Mouse (Mus musculus) gastrocnemius, postnatal 10 days (tissue): ENCODE results near the gene Dll3. TPM values are rescaled to one million over a fixed set of nuclear protein-coding genes. Genes with fewer than 3 reads are reported as not detected.
"Not testable (repeated sequence)": the region's sequence is repeated elsewhere in the genome, so short reads cannot be mapped to it uniquely, and the experiment has no call there.

Experiments
- DNase-seq: peaks from one replicate; pipeline ENCODE4 v3.0.0; 2021; ENCODE audit warnings: mixed read lengths
- total RNA-seq, 2 experiments: library from RNA; stranded (reverse); gene quantifications; 2 replicates each; pipeline ENCODE4 v1.2.3; 2021

The Dll3 gene
- total RNA-seq, 2 experiments from 2014 or later, result not detected

DNA sequence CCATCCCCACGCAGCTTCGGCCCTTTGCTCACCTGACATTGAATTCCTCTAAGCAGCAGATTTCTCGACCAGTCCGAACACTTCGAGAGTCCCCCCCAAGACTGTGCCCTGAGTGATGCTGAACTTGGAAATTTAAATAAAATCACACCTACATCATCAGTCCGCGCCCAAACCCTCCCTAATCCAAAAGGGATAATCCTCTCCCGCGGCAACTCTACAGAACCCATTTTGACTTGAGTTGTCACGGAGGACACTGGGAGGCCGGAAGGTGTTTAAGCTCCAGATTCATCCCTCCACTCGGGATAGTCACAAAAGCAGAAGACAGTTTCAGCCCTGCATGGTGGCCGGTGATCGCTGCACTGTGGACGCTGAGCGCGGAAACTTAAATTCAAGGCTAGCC, 50.1 kb downstream of the Dll3 start:
- no peak for DNase-seq

DNA sequence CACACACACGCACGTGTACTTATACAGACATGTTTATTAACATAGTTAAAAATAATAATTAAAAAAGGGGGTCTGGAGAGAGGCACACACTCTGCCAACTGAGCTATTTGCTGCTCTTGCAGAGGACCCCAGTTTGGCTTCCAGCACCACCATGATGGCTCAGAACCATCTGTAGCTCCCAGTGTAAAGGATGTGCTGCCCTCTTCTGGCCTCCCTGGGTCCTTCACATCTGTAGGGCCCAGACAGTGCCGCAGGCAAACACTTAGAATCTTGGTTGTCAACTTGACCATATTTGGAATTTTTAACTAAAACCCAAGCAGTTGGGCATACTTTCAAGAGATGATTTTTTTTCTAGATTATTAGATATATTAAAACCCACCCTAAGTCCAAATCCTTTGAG, 53.1 kb downstream of the Dll3 start:
- no peak for DNase-seq

DNA sequence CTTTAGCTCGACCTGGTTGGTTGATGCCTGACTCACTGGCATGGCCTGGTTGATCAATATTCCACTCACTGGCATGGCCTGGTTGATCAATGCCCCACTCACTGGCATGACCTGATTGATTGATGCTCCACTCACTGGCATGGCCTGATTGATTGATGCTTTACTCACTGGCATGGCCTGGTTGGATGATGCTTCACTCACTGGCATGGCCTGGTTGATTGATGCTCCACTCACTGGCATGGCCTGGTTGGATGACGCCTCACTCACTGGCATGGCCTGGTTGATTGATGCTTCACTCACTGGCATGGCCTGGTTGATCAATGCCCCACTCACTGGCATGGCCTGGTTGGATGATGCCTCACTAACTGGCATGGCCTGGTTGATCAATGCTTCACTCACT, 58.1 kb downstream of the Dll3 start:
- not testable (repeated sequence) for DNase-seq

Other genes starting within 250 kb of the Dll3 start
- under 1 TPM; 0.05 to 0.07 TPM for gene Fcgbp, start 231.0 kb downstream of the Dll3 start, total RNA-seq
- gene 9530053A07Rik, start 172.8 kb downstream of the Dll3 start, total RNA-seq, result not detected
- gene Fbl, start 132.5 kb downstream of the Dll3 start, total RNA-seq, result 10 to 100 TPM; 44.0 to 49.0 TPM
- gene Dyrk1b, start 122.8 kb downstream of the Dll3 start, total RNA-seq, result 100 to 1,000 TPM; 151 to 161 TPM
- 10 to 100 TPM; 14.2 to 15.6 TPM for gene Eid2, start 34.4 kb downstream of the Dll3 start, total RNA-seq
- 1 to 10 TPM; 7.7 to 8.6 TPM for gene Eid2b, start 24.5 kb downstream of the Dll3 start, total RNA-seq
- not detected for gene Selenov, start 11.1 kb downstream of the Dll3 start, total RNA-seq
- 10 to 100 TPM; 40.1 to 43.8 TPM for gene Timm50, start 9.8 kb upstream of the Dll3 start, total RNA-seq
- gene Supt5, start 36.5 kb upstream of the Dll3 start, total RNA-seq, result 10 to 100 TPM; 65.5 to 67.0 TPM
- 100 to 1,000 TPM; 757 to 807 TPM for gene Rps16, start 48.4 kb upstream of the Dll3 start, total RNA-seq
- 10 to 100 TPM; 18.7 to 30.0 TPM for gene Plekhg2, start 70.4 kb upstream of the Dll3 start, total RNA-seq
- 10 to 100 TPM in 1 of 2 experiments, 1 to 10 TPM in 1; 8.1 to 10.5 TPM for gene Zfp36, start 78.0 kb upstream of the Dll3 start, total RNA-seq
- gene Med29, start 90.5 kb upstream of the Dll3 start, total RNA-seq, result 10 to 100 TPM; 22.6 to 23.0 TPM
- 10 to 100 TPM; 36.5 to 46.2 TPM for gene Paf1, start 90.7 kb upstream of the Dll3 start, total RNA-seq
- 10 to 100 TPM in 1 of 2 experiments, 1 to 10 TPM in 1; 10.0 to 10.8 TPM for gene Gmfg, start 135.2 kb upstream of the Dll3 start, total RNA-seq
- gene Lrfn1, start 149.7 kb upstream of the Dll3 start, total RNA-seq, result 1 to 10 TPM; 1.4 to 2.0 TPM
- not detected for gene Ifnl2, start 208.2 kb upstream of the Dll3 start, total RNA-seq
- gene Ifnl3, start 220.6 kb upstream of the Dll3 start, total RNA-seq, result not detected
- not detected for gene Sycn, start 238.6 kb upstream of the Dll3 start, total RNA-seq
- not detected for gene Nccrp1, start 245.0 kb upstream of the Dll3 start, total RNA-seq